Mouse (Mus musculus) myocyte (in vitro differentiated cells): ENCODE measurements at regions not wholly inside any gene's neighbourhood (a gene's known extent, or its start where the extent isn't known, plus 50 kb on each side); places are given as distances from the start of the nearest gene placed in this dataset.

ENCODE experiments used
- H3K27me3 ChIP-seq: one replicate; pipeline ENCODE4 v1.6.1; 2011; ENCODE audit not compliant: control insufficient read depth, insufficient read depth, insufficient read length
- H3K36me3 ChIP-seq: one replicate; pipeline ENCODE4 v1.6.1; 2011; ENCODE audit not compliant: control insufficient read depth, insufficient read depth
- H3K4me2 ChIP-seq: one replicate; pipeline ENCODE4 v1.6.1; 2011; ENCODE audit warnings: low read depth, control low read depth
- H3K4me3 ChIP-seq: one replicate; pipeline ENCODE4 v1.5.1; 2011; ENCODE audit warnings: mild to moderate bottlenecking, control low read depth, moderate library complexity
- H3K79me2 ChIP-seq: one replicate; pipeline ENCODE4 v1.6.1; 2011; ENCODE audit not compliant: control insufficient read depth, insufficient read depth
- H3ac ChIP-seq: one replicate; pipeline ENCODE4 v1.6.1; 2011; ENCODE audit not compliant: control insufficient read depth, insufficient read length
- CEBPB ChIP-seq: IDR thresholded peaks from 2 replicates; pipeline ENCODE4 v1.6.1; 2011; ENCODE audit warnings: mild to moderate bottlenecking, moderate library complexity; ENCODE audit not compliant: poor library complexity, insufficient read depth, severe bottlenecking
- E2F4 ChIP-seq: IDR thresholded peaks from one replicate; pipeline ENCODE4 v1.6.1; 2011; ENCODE audit warnings: mild to moderate bottlenecking, control low read depth, moderate library complexity; ENCODE audit not compliant: insufficient read depth
- MAX ChIP-seq: IDR thresholded peaks from one replicate; pipeline ENCODE4 v1.6.1; 2011; ENCODE audit warnings: low read depth, mild to moderate bottlenecking, control low read depth
- MYOD1 ChIP-seq, 3 experiments: IDR thresholded peaks; one replicate each; pipeline ENCODE4 v1.6.1; 2011; ENCODE audit warnings: control low read depth in 2 of 3, low read depth in 2 of 3, mild to moderate bottlenecking in 2 of 3, moderate library complexity in 1 of 3; ENCODE audit not compliant: insufficient read length in 2 of 3, control insufficient read depth in 1 of 3
- MYOG ChIP-seq, 3 experiments: IDR thresholded peaks; one replicate each; pipeline ENCODE4 v1.6.1; 2011; ENCODE audit warnings: control low read depth in 2 of 3, low read depth in 2 of 3, mild to moderate bottlenecking in 2 of 3; ENCODE audit not compliant: insufficient read length in 2 of 3, control insufficient read depth in 1 of 3, insufficient read depth in 1 of 3
- POLR2A ChIP-seq: IDR thresholded peaks from one replicate; pipeline ENCODE4 v1.6.1; 2011; ENCODE audit warnings: low read depth, mild to moderate bottlenecking, control low read depth, moderate library complexity; ENCODE audit not compliant: insufficient read length
- POLR2AphosphoS2 ChIP-seq: IDR thresholded peaks from one replicate; pipeline ENCODE4 v1.6.1; 2011; ENCODE audit warnings: low read depth, control low read depth; ENCODE audit not compliant: insufficient read length
- REST ChIP-seq: IDR thresholded peaks from one replicate; pipeline ENCODE4 v1.6.1; 2011; ENCODE audit warnings: mild to moderate bottlenecking, control low read depth, moderate library complexity; ENCODE audit not compliant: insufficient read depth, insufficient read length
- SRF ChIP-seq: IDR thresholded peaks from one replicate; pipeline ENCODE4 v1.6.1; 2011; ENCODE audit warnings: low read depth; ENCODE audit not compliant: control insufficient read depth, insufficient read length
- TCF12 ChIP-seq: IDR thresholded peaks from one replicate; pipeline ENCODE4 v1.6.1; 2011; ENCODE audit warnings: mild to moderate bottlenecking, control low read depth; ENCODE audit not compliant: poor library complexity, insufficient read depth, severe bottlenecking
- TCF3 ChIP-seq: IDR thresholded peaks from one replicate; pipeline ENCODE4 v1.6.1; 2011; ENCODE audit warnings: low read depth, control low read depth; ENCODE audit not compliant: insufficient read length
- USF1 ChIP-seq: IDR thresholded peaks from one replicate; pipeline ENCODE4 v1.6.1; 2011; ENCODE audit warnings: low read depth, mild to moderate bottlenecking, control low read depth, moderate library complexity

- Histone ChIP-seq H3K27me3 (no peaks in the 10 kb centered on the region), H3K4me2 (no peak overlapping the region), H3K36me3 (no peaks in the 10 kb centered on the region), H3ac (no peak overlapping the region), H3K4me3 (no peak overlapping the region), H3K79me2 (no peaks in the 10 kb centered on the region)
- TF ChIP-seq POLR2A (no peak), USF1 (no peak), MAX (no peak), SRF (no peak), POLR2AphosphoS2 (no peak), CEBPB (no peak), TCF3 (no peak), TCF12 (no peak), REST (no peak), E2F4 (no peak), MYOG (IDR thresholded peaks at IDR 0.05; ENCODE audit: control insufficient read depth in 1 of 3, insufficient read depth in 1 of 3, insufficient read length in 2 of 3, low read depth in 2 of 3) (no peak), MYOD1 (IDR thresholded peaks at IDR 0.05; ENCODE audit: control insufficient read depth in 1 of 3, insufficient read length in 2 of 3, low read depth in 2 of 3) (no peak)
Measured at GRCm38 (mm10) chr3:128787686-128788085, 412.0 kb upstream of the Pitx2 start.

GRCm38 (mm10) chr3:128795931-128796330 is 403.7 kb upstream of the Pitx2 start:
- no peaks in the 10 kb centered on the region for H3K27me3 ChIP-seq
- H3ac ChIP-seq = no peak overlapping the region
- no peaks in the 10 kb centered on the region for H3K36me3 ChIP-seq
- H3K4me2 ChIP-seq = no peak overlapping the region
- H3K79me2 ChIP-seq = no peaks in the 10 kb centered on the region
- TF ChIP-seq POLR2AphosphoS2 (no peak), MYOG (IDR thresholded peaks at IDR 0.05; ENCODE audit: control insufficient read depth in 1 of 3, insufficient read depth in 1 of 3, insufficient read length in 2 of 3, low read depth in 2 of 3) (peak in 1 of 3 experiments; percentile 20), TCF12 (peak; percentile 50), SRF (no peak), MAX (no peak), USF1 (no peak), CEBPB (no peak), REST (no peak), MYOD1 (IDR thresholded peaks at IDR 0.05; ENCODE audit: control insufficient read depth in 1 of 3, insufficient read length in 2 of 3, low read depth in 2 of 3) (peak in 2 of 3 experiments; percentile 21 to 57), POLR2A (no peak), E2F4 (no peak), TCF3 (no peak)
- no peak overlapping the region for H3K4me3 ChIP-seq

GRCm38 (mm10) chr3:128797829-128798228 is 401.8 kb upstream of the Pitx2 start:
- no peak overlapping the region for H3K4me2 ChIP-seq
- TF ChIP-seq MYOD1 (IDR thresholded peaks at IDR 0.05; ENCODE audit: control insufficient read depth in 1 of 3, insufficient read length in 2 of 3, low read depth in 2 of 3) (peak; percentile 21 to 77 (median 53)), USF1 (no peak)
- no peaks in the 10 kb centered on the region for H3K36me3 ChIP-seq
- H3K79me2 ChIP-seq = no peaks in the 10 kb centered on the region
- H3ac ChIP-seq = no peak overlapping the region
- H3K27me3 ChIP-seq = no peaks in the 10 kb centered on the region
- H3K4me3 ChIP-seq = no peak overlapping the region

- Histone ChIP-seq H3ac (no peak overlapping the region), H3K4me2 (no peak overlapping the region), H3K27me3 (no peaks in the 10 kb centered on the region), H3K36me3 (no peaks in the 10 kb centered on the region), H3K4me3 (no peak overlapping the region), H3K79me2 (no peaks in the 10 kb centered on the region)
- TF ChIP-seq SRF (no peak), MYOG (IDR thresholded peaks at IDR 0.05; ENCODE audit: control insufficient read depth in 1 of 3, insufficient read depth in 1 of 3, insufficient read length in 2 of 3, low read depth in 2 of 3) (peak in 2 of 3 experiments; percentile 71 to 76), MYOD1 (IDR thresholded peaks at IDR 0.05; ENCODE audit: control insufficient read depth in 1 of 3, insufficient read length in 2 of 3, low read depth in 2 of 3) (peak in 2 of 3 experiments; percentile 55 to 68), TCF12 (peak; percentile 63)
Measured at GRCm38 (mm10) chr3:128829371-128830160, 370.1 kb upstream of the Pitx2 start.

- Histone ChIP-seq H3K27me3 (no peaks in the 10 kb centered on the region), H3K4me3 (no peak overlapping the region), H3K79me2 (no peaks in the 10 kb centered on the region), H3ac (no peak overlapping the region), H3K4me2 (no peak overlapping the region), H3K36me3 (no peaks in the 10 kb centered on the region)
- TF ChIP-seq CEBPB (no peak), POLR2A (no peak), MYOG (IDR thresholded peaks at IDR 0.05; ENCODE audit: control insufficient read depth in 1 of 3, insufficient read depth in 1 of 3, insufficient read length in 2 of 3, low read depth in 2 of 3) (no peak), POLR2AphosphoS2 (no peak), MAX (no peak)
Measured at GRCm38 (mm10) chr3:128850327-128850977, 349.2 kb upstream of the Pitx2 start.
